Mouse (Mus musculus) left cerebral cortex, postnatal 10 days (tissue): Measurements from ENCODE around the gene Batf2. TPM values are rescaled to one million over a fixed set of nuclear protein-coding genes. Genes with fewer than 3 reads are reported as not detected.

ENCODE experiments used
- DNase-seq, 2 experiments: peaks; one replicate each; pipeline ENCODE4 v3.0.0; 2021 to 2022; ENCODE audit warnings: low spot score in 2 of 2, mixed read lengths in 1 of 2; ENCODE audit errors: extremely low spot score in 1 of 2
- intact Hi-C: fragments of 180-260 bp; cut with DNase I; formaldehyde crosslinking; loops from one replicate; pipeline ENCODE4 v1.15.1; 2025
- total RNA-seq, 2 experiments: library from RNA; stranded (reverse); gene quantifications; 2 replicates each; pipeline ENCODE4 v1.2.3; 2021

The Batf2 gene
- total RNA-seq, 2 experiments from 2014 or later, result 0.43 TPM; not detected in 1

- intact Hi-C loops, result no loop called here
- no peak for DNase-seq
These were observed 43.3 kb downstream of the Batf2 start, which contains the start of gene Majin for GRCm38 (mm10) chr19:6184131-6184530. Majin (plus strand) TSS chr19:6184388.

- DNase-seq, result no peak
- intact Hi-C loops, result no loop called here
These were observed 63.5 kb downstream of the Batf2 start for GRCm38 (mm10) chr19:6204265-6204664.

- DNase-seq, result no peak
- intact Hi-C loops, result no loop called here
These were observed 65.9 kb downstream of the Batf2 start for GRCm38 (mm10) chr19:6206716-6207115.

- no peak for DNase-seq
- intact Hi-C loops, result loop anchor here (5.0 kb wide), 1 partner anchor 74 kb away; the partner anchor contains the start of genes Arl2 and Batf2
These were observed 75.4 kb downstream of the Batf2 start for GRCm38 (mm10) chr19:6216046-6216705.

GRCm38 (mm10) chr19:6218606-6219005, 77.8 kb downstream of the Batf2 start:
- intact Hi-C loops, result loop anchor here (5.0 kb wide), 1 partner anchor 76 kb away; the partner anchor contains the start of genes Arl2 and Batf2

More at GRCm38 (mm10) chr19:6218606-6219005, 77.8 kb downstream of the Batf2 start:
- no peak for DNase-seq

Other genes with a start within 250 kb of the Batf2 start
- 1 to 10 TPM; 6.5 to 8.1 TPM for gene Tigd3, start 246.8 kb upstream of the Batf2 start, total RNA-seq
- gene Dpf2, start 228.0 kb upstream of the Batf2 start, total RNA-seq, result 10 to 100 TPM; 76.8 to 80.7 TPM
- 1 to 10 TPM; 8.3 to 9.8 TPM for gene Cdc42ep2, start 216.2 kb upstream of the Batf2 start, total RNA-seq
- 10 to 100 TPM in 1 of 2 experiments, 1 to 10 TPM in 1; 8.0 to 10.7 TPM for gene Pola2, start 176.8 kb upstream of the Batf2 start, total RNA-seq
- not detected for gene Slc22a20, start 154.8 kb upstream of the Batf2 start, total RNA-seq
- gene Capn1, start 125.1 kb upstream of the Batf2 start, total RNA-seq, result 10 to 100 TPM; 18.2 to 19.3 TPM
- gene Syvn1, start 94.4 kb upstream of the Batf2 start, total RNA-seq, result 10 to 100 TPM; 39.3 to 40.2 TPM
- gene Mrpl49, start 83.2 kb upstream of the Batf2 start, total RNA-seq, result 10 to 100 TPM; 43.3 to 45.3 TPM
- gene Fau, start 83.1 kb upstream of the Batf2 start, total RNA-seq, result 100 to 1,000 TPM; 698 to 713 TPM
- 10 to 100 TPM; 37.0 to 41.3 TPM for gene Znhit2, start 79.8 kb upstream of the Batf2 start, total RNA-seq
- gene Tm7sf2, start 72.6 kb upstream of the Batf2 start, total RNA-seq, result 10 to 100 TPM; 61.5 to 63.8 TPM
- 10 to 100 TPM; 90.8 to 94.8 TPM for gene Vps51, start 63.8 kb upstream of the Batf2 start, total RNA-seq
- not detected for gene Tmem262, start 61.0 kb upstream of the Batf2 start, total RNA-seq
- gene Gm28374, start 58.7 kb upstream of the Batf2 start, total RNA-seq, result not detected
- gene Zfpl1, start 56.0 kb upstream of the Batf2 start, total RNA-seq, result 10 to 100 TPM; 36.3 to 37.9 TPM
- gene Cdca5, start 56.0 kb upstream of the Batf2 start, total RNA-seq, result under 1 TPM; 0.90 to 0.95 TPM
- gene AC131692.1, start 46.6 kb upstream of the Batf2 start, total RNA-seq, result not detected
- gene Naaladl1, start 35.2 kb upstream of the Batf2 start, total RNA-seq, result under 1 TPM; 0.13 to 0.18 TPM
- 10 to 100 TPM; 23.0 to 24.7 TPM for gene Sac3d1, start 22.3 kb upstream of the Batf2 start, total RNA-seq
- gene Snx15, start 12.7 kb upstream of the Batf2 start, total RNA-seq, result 10 to 100 TPM; 39.1 to 41.3 TPM
- gene Arl2, start 565 bp downstream of the Batf2 start, total RNA-seq, result 10 to 100 TPM; 58.2 to 59.9 TPM
- not detected for gene Majin, start 43.4 kb downstream of the Batf2 start, total RNA-seq
- not detected for gene Gpha2, start 85.4 kb downstream of the Batf2 start, total RNA-seq
- gene Ppp2r5b, start 94.9 kb downstream of the Batf2 start, total RNA-seq, result 100 to 1,000 TPM; 214 to 224 TPM
- 10 to 100 TPM; 32.9 to 34.9 TPM for gene Atg2a, start 100.7 kb downstream of the Batf2 start, total RNA-seq
- 10 to 100 TPM; 45.0 to 49.0 TPM for gene Ehd1, start 135.7 kb downstream of the Batf2 start, total RNA-seq
- gene Cdc42bpg, start 165.5 kb downstream of the Batf2 start, total RNA-seq, result 1 to 10 TPM; 2.6 to 4.8 TPM
- 10 to 100 TPM; 65.8 to 66.4 TPM for gene Men1, start 194.0 kb downstream of the Batf2 start, total RNA-seq
- 10 to 100 TPM; 72.1 to 80.9 TPM for gene Map4k2, start 200.2 kb downstream of the Batf2 start, total RNA-seq
- 100 to 1,000 TPM; 178 to 194 TPM for gene Sf1, start 222.7 kb downstream of the Batf2 start, total RNA-seq
- gene Pygm, start 243.4 kb downstream of the Batf2 start, total RNA-seq, result 10 to 100 TPM; 17.0 to 17.1 TPM